Mouse (Mus musculus): ENCODE measurements at regions not wholly inside any gene's neighbourhood (a gene's known extent, or its start where the extent isn't known, plus 50 kb on each side); places are given as distances from the start of the nearest gene placed in this dataset.

DNA sequence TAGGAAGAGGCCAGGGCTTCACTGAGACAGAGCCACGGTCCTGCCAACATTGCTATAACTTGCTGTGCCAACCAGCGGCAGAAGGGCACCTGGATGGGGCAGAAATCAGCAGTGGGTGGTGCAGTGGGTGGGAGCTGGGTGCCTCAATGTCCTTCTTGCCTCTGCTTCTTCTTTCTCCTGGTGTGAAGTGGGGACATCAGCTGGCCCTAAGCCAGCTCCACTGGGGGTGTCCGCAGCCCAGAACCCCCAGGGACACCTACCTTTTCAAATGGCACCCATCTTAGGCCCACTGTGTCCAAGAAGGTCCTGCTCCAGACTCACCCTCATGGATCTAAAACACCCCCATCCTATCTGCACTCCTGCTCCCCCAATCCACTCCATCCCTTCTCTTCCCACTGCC lies 49.9 kb upstream of the Otos start:
- H3K36me3 ChIP-seq (ENCODE audit: insufficient read depth), result no peaks in the 10 kb centered on the region
- no peaks in the 10 kb centered on the region for H3K27me3 ChIP-seq (ENCODE audit: insufficient read depth, low read length)
- H3K4me3 ChIP-seq (ENCODE audit: low read depth, low read length), result no peak overlapping the region
- 0 out of 2 replicates have a peak, but pooled peaks cover 4% of the 10 kb centered on the region for H3K4me1 ChIP-seq (ENCODE audit: insufficient read depth)
- no peak overlapping the region for H3K27ac ChIP-seq (ENCODE audit: low read depth, low read length)
- no peak for TF ChIP-seq CTCF (IDR thresholded peaks at IDR 0.05; ENCODE audit: low read depth)
- H3K9ac ChIP-seq, result no peak overlapping the region
- no peak overlapping the region for H3K4me2 ChIP-seq (ENCODE audit: low read depth)
- ATAC-seq (no peak), DNase-seq (no peak)
- 74% methylated on average over 3 of the region's 3 CpGs for WGBS
- no peaks in the 10 kb centered on the region for H3K9me3 ChIP-seq (ENCODE audit: low read length)

All from forebrain, postnatal 0 days (tissue).